Mouse (Mus musculus): ENCODE measurements at regions not wholly inside any gene's neighbourhood (a gene's known extent, or its start where the extent isn't known, plus 50 kb on each side); places are given as distances from the start of the nearest gene placed in this dataset.

GRCm38 (mm10) chr3:154391629-154392028, 61.2 kb upstream of the Lhx8 start:
- no peak for DNase-seq (ENCODE audit: low spot score in 2 of 2)

DNA sequence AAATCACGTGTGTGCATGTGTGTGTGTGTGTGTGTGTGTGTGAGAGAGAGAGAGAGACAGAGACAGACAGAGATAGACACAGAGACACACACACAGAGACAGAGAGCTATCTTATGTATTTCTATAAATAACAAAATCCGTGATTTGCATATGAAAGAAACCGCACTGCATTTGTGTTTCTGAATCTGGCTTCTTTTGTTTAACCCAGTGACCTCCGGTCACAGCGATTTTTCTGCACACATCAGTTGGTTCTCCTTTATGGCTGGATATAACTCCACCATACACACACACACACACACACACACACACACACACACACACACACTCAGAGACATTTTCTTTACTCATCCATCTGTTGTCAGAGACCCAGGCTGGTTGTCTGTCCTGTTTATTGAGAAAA, 58.2 kb upstream of the Lhx8 start:
- DNase-seq (ENCODE audit: low spot score in 2 of 2), result no peak

GRCm38 (mm10) chr3:154387271-154387670, 56.8 kb upstream of the Lhx8 start:
- no peak for DNase-seq (ENCODE audit: low spot score in 2 of 2)

DNA sequence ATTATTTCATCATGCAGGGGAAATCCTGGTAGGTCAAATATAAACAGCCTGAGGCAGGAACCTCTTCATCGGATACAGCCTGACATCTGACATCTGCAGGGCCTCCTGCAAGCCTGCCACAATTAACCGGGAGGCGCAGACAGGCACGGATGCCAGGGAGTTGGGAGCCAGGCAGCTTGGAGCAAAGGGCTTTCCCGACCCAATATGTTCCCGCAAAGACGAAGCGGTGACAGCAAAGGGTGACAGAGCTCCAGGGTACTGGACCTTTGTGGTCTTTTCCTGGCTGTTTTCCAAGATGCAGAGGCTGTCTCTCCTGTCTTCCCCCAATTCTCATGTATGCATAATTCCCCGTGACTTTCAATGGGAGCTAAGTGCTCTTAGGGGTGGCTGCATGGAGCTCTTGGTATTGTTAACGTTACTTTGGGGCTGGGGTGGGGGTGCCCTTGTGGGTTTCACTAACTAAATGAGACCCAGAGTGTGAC, 55.4 kb upstream of the Lhx8 start:
- no peak for DNase-seq (ENCODE audit: low spot score in 2 of 2)

DNA sequence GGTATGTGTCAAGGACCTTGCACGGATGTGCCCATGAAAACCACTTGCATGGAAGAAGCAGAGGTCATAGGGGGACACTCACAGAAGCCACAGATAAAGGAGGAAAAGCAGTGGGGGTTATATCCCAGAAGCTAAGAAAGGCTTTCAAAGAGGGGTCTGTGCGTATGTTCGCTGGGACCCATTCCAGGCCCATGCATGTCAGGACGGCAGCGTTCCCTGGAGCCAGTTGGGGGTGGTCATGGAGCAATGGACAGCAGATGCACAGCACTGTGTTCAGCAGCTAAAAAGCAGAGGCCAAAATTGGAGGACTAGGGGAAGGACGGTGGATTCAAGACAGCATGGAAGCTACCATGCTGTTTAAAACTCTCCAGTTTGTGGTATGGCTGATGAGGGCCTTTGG, 52.4 kb upstream of the Lhx8 start:
- DNase-seq (ENCODE audit: low spot score in 2 of 2), result no peak

- no peak for DNase-seq (ENCODE audit: low spot score in 2 of 2)
Observed at GRCm38 (mm10) chr3:154381561-154381960, 51.1 kb upstream of the Lhx8 start.
